Mouse (Mus musculus) neural tube, embryonic 11.5 days (tissue): ENCODE measurements around the gene Tmem266. TPM values are rescaled to one million over a fixed set of nuclear protein-coding genes. Genes with fewer than 3 reads are reported as not detected.

Source experiments
- ATAC-seq: fragments of 200-750 bp; cut with Nextera tagmentation; 2 replicates; pipeline ENCODE4 v1.8.0; 2017; ENCODE audit warnings: moderate number of reproducible peaks, mild to moderate bottlenecking, moderate TSS enrichment, moderate library complexity; ENCODE audit not compliant: insufficient read depth, low FRiP score, low TSS enrichment
- DNase-seq: peaks from one replicate; pipeline ENCODE4 v3.0.0-alpha.2; 2015; ENCODE audit warnings: low spot score
- H3K27ac ChIP-seq: fragments of 300-500 bp; sonication (generic); 2 replicates; pipeline ENCODE4 v1.5.1; 2014; ENCODE audit warnings: low read depth, mild to moderate bottlenecking, low read length
- H3K27me3 ChIP-seq: fragments of 300-500 bp; sonication (generic); 2 replicates; pipeline ENCODE4 v1.6.1; 2014; ENCODE audit warnings: mild to moderate bottlenecking, low read length, mixed read lengths; ENCODE audit not compliant: control insufficient read depth, insufficient read depth
- H3K36me3 ChIP-seq: fragments of 300-500 bp; sonication (generic); 2 replicates; pipeline ENCODE4 v1.6.1; 2014; ENCODE audit warnings: mild to moderate bottlenecking, low read length, moderate library complexity, mixed read lengths; ENCODE audit not compliant: control insufficient read depth, insufficient read depth
- H3K4me1 ChIP-seq: fragments of 300-500 bp; sonication (generic); 2 replicates; pipeline ENCODE4 v1.6.1; 2014; ENCODE audit warnings: low read length, mixed read lengths; ENCODE audit not compliant: control insufficient read depth, insufficient read depth
- H3K4me2 ChIP-seq: fragments of 300-500 bp; sonication (generic); 2 replicates; pipeline ENCODE4 v1.6.1; 2014; ENCODE audit warnings: low read depth, mild to moderate bottlenecking, moderate library complexity
- H3K4me3 ChIP-seq: fragments of 300-500 bp; sonication (generic); 2 replicates; pipeline ENCODE4 v1.5.1; 2014; ENCODE audit warnings: low read depth, low read length
- H3K9ac ChIP-seq: fragments of 300-500 bp; sonication (generic); 2 replicates; pipeline ENCODE4 v1.6.1; 2014; ENCODE audit warnings: mild to moderate bottlenecking, low read length
- H3K9me3 ChIP-seq: fragments of 300-500 bp; sonication (generic); 2 replicates; pipeline ENCODE4 v1.6.1; 2016; ENCODE audit warnings: low read length; ENCODE audit not compliant: control insufficient read depth
- WGBS: fragments of 180-500 bp; shearing (Covaris S2); extraction: QIAGEN DNeasy Blood & Tissue Kit; methylation state at CpG from one replicate; pipeline ENCODE4 v1.1.7; 2014; 5-methylcytosine and 5-hydroxymethylcytosine counted together
- polyA plus RNA-seq: library from polyadenylated mRNA; unstranded; fragments of >200 nt; fragmentation: Nextera tagmentation; extraction: Ambion mirVana; gene quantifications from 2 replicates; pipeline ENCODE4 v1.2.1, GENCODE M21; 2014

Gene Tmem266
- polyA plus RNA-seq, 1 experiment from 2014 or later = 0.62 TPM

- no peak overlapping the region for H3K4me2 ChIP-seq
- no peaks in the 10 kb centered on the region for H3K27me3 ChIP-seq
- ATAC-seq (no peak), DNase-seq (no peak)
- H3K9ac ChIP-seq = no peak overlapping the region
- no peaks in the 10 kb centered on the region for H3K4me1 ChIP-seq
- WGBS = 74% methylated on average over 2 of the region's 2 CpGs
- H3K36me3 ChIP-seq = no peaks in the 10 kb centered on the region
- no peak overlapping the region for H3K27ac ChIP-seq
- no peaks in the 10 kb centered on the region for H3K9me3 ChIP-seq
- no peak overlapping the region for H3K4me3 ChIP-seq
Observed at GRCm38 (mm10) chr9:55307066-55307465, 19.6 kb upstream of the Tmem266 start.

DNA sequence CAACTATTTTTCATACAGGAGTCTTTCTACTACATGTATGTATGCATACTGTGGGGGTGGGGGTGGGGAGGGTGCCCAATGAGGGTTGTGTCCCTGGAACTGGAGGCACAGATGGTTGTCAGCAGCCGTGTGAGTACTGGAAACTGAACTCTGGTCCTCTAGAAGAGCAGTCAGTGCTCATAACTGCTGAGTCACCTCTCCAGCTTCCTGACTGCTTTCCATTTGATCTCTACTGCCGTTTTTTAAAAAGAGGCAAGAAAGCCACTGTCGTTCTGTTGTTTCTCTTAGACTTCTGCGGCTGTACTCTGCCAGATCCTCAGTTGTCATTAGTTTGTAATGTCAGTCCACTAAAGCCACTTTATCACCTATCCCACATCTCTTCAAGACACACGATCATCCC lies 19.2 kb upstream of the Tmem266 start:
- WGBS = 79% methylated on average over 5 of the region's 5 CpGs
- Histone ChIP-seq H3K9ac (no peak overlapping the region), H3K9me3 (no peaks in the 10 kb centered on the region), H3K4me2 (no peak overlapping the region), H3K27me3 (no peaks in the 10 kb centered on the region), H3K36me3 (no peaks in the 10 kb centered on the region), H3K4me3 (no peak overlapping the region), H3K27ac (no peak overlapping the region), H3K4me1 (no peaks in the 10 kb centered on the region)
- DNase-seq (no peak), ATAC-seq (no peak)

DNA sequence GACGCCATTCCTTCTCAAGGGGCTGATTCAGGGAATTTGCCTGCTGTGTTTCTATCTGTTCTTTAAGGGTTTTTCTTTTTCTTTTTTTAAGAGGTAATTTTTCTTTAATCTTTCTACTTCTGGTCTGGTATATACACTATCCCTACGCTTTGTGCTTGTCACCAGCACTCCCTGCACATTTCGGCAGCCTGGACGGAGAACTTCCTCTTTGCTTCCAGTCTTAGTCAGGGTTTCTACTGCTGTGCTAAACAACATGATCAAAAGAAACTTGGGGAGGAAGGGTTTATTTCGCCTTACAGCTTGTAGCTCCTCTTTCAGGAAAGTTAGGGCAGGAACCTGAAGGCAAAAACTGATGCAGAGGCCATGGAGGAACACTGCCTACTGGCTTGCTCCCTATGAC lies 18.3 kb upstream of the Tmem266 start:
- DNase-seq = no peak
- H3K27ac ChIP-seq = no peak overlapping the region
- no peaks in the 10 kb centered on the region for H3K4me1 ChIP-seq
- H3K36me3 ChIP-seq = no peaks in the 10 kb centered on the region
- no peak overlapping the region for H3K9ac ChIP-seq
- WGBS = 80% methylated on average over 5 of the region's 5 CpGs
- no peak for ATAC-seq
- no peak overlapping the region for H3K4me3 ChIP-seq
- no peaks in the 10 kb centered on the region for H3K9me3 ChIP-seq
- H3K27me3 ChIP-seq = no peaks in the 10 kb centered on the region
- H3K4me2 ChIP-seq = no peak overlapping the region

DNA sequence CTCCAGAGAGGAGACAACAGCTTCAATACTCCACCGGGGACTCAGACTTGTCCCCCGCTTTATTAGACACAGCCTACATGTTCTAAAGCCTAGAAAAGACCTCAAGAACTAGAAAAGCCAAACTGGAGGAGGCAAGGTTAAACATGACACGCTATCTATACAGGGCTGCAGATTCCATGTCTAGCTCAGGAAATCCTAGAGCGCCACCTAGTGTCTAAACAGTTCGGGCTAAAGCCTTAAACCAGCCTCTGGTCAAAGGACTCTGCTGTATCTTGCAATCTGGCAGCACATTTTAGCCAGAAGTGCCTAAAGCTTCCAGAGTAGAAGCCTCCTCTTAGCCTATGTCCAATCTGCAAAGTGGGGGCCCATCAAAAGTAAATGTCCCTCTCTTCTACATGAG lies 15.2 kb upstream of the Tmem266 start:
- no peak overlapping the region for H3K9ac ChIP-seq
- H3K27me3 ChIP-seq = no peaks in the 10 kb centered on the region
- no peak overlapping the region for H3K4me3 ChIP-seq
- no peak for ATAC-seq
- H3K36me3 ChIP-seq = no peaks in the 10 kb centered on the region
- no peak overlapping the region for H3K27ac ChIP-seq
- no peaks in the 10 kb centered on the region for H3K4me1 ChIP-seq
- H3K9me3 ChIP-seq = no peaks in the 10 kb centered on the region
- H3K4me2 ChIP-seq = no peak overlapping the region
- 8% methylated on average over 5 of the region's 5 CpGs for WGBS
- DNase-seq = peak; percentile 77

DNA sequence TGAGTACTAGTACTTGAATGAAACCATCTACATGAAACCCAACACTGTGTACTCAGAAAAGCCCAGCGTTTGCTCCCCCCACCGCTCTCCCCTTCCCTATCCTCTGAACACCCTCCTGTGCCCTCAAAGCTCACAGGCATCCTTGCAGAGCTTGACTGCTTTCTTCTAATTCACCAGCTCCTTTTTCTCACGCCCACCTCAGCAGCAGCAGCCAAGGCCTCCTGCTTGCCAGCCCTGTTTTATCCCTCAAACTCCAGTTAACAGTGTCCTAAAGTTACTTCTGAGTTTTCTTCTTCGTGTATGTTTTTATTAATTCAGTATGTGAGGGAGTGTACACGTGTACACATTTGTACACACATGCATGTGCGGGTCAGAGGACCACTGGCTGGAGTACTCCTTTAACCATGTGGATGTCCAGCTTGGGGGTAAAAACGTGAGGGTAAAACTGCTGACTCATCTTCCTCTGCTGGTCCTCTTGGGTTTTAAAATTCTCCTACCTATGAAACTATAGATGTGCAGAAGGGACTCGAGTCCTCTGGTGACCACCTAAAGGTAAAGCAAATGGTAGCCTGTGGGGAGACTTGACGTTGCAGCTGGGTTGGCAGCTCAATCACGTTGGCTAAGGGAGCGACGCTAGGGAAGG lies 13.0 kb upstream of the Tmem266 start:
- no peak overlapping the region for H3K4me2 ChIP-seq
- no peak overlapping the region for H3K4me3 ChIP-seq
- ATAC-seq (no peak), DNase-seq (no peak)
- H3K9ac ChIP-seq = no peak overlapping the region
- no peaks in the 10 kb centered on the region for H3K4me1 ChIP-seq
- no peaks in the 10 kb centered on the region for H3K36me3 ChIP-seq
- H3K27ac ChIP-seq = no peak overlapping the region
- WGBS = 67% methylated on average over 12 of the region's 12 CpGs
- H3K27me3 ChIP-seq = no peaks in the 10 kb centered on the region
- no peaks in the 10 kb centered on the region for H3K9me3 ChIP-seq

- Histone ChIP-seq H3K4me1 (no peaks in the 10 kb centered on the region), H3K9me3 (no peaks in the 10 kb centered on the region), H3K27ac (no peak overlapping the region), H3K9ac (no peak overlapping the region), H3K27me3 (no peaks in the 10 kb centered on the region), H3K4me2 (no peak overlapping the region), H3K4me3 (no peak overlapping the region), H3K36me3 (no peaks in the 10 kb centered on the region)
- ATAC-seq = no peak
- 91% methylated on average over 1 of the region's 1 CpGs for WGBS
- no peak for DNase-seq
Observed at GRCm38 (mm10) chr9:55322641-55323040, 4.1 kb upstream of the Tmem266 start.

DNA sequence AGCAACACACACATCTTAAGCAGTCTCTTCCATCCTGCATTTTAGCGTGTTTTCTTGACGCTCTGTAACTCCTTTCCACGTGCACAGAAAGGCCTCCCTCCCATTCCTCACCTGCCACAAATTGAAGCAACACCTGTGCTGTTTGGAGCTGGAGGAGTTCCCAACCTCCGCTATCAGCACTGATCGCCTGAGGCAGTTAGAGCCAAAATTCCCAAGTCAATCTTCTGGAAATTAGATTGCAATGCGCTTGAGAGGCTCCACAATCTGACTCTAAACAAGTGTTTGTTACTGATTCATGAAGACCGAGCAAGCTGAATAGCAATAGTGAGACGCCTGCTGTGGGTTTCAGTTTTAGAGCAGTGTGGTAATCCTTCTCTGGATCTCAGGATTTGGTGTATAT lies 2.6 kb upstream of the Tmem266 start:
- no peak overlapping the region for H3K4me2 ChIP-seq
- ATAC-seq = no peak
- no peaks in the 10 kb centered on the region for H3K36me3 ChIP-seq
- no peak overlapping the region for H3K9ac ChIP-seq
- H3K4me3 ChIP-seq = no peak overlapping the region
- no peak overlapping the region for H3K27ac ChIP-seq
- H3K9me3 ChIP-seq = no peaks in the 10 kb centered on the region
- H3K27me3 ChIP-seq = 0 out of 2 replicates have a peak, but pooled peaks cover 4% of the 10 kb centered on the region
- 57% methylated on average over 8 of the region's 8 CpGs for WGBS
- DNase-seq = no peak
- H3K4me1 ChIP-seq = no peaks in the 10 kb centered on the region

GRCm38 (mm10) chr9:55324516-55324915 lies 2.2 kb upstream of the Tmem266 start:
- 55% methylated on average over 10 of the region's 10 CpGs for WGBS

DNA sequence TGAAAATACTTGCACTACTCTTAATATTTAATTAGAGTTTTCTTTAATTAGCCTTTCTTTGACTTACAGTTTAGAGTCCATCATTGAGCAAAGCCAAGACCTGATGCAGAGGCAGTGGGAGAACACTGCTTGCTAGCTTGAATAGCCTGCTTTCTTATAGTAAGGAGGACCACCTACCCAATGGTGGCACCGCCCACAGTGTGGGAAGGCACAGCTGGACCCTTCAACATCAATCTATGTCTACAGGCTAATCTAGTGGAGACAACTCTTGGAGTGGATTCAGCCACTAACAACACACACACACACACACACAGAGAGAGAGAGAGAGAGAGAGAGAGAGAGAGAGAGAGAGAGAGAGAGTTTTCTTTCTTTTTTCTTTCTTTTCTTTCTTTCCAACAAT lies 1.7 kb upstream of the Tmem266 start:
- DNase-seq = peak; percentile 62
- no peak overlapping the region for H3K27ac ChIP-seq
- no peak overlapping the region for H3K4me2 ChIP-seq
- H3K27me3 ChIP-seq = 0 out of 2 replicates have a peak, but pooled peaks cover 4% of the 10 kb centered on the region
- no peaks in the 10 kb centered on the region for H3K36me3 ChIP-seq
- H3K9me3 ChIP-seq = no peaks in the 10 kb centered on the region
- no peaks in the 10 kb centered on the region for H3K4me1 ChIP-seq
- peak; percentile 45 for ATAC-seq
- H3K4me3 ChIP-seq = no peak overlapping the region
- 24% methylated on average over 1 of the region's 1 CpGs for WGBS
- no peak overlapping the region for H3K9ac ChIP-seq

More at GRCm38 (mm10) chr9:55324516-55324915, 2.2 kb upstream of the Tmem266 start:
- H3K4me3 ChIP-seq = no peak overlapping the region
- no peak for ATAC-seq
- no peak overlapping the region for H3K27ac ChIP-seq
- H3K4me2 ChIP-seq = no peak overlapping the region
- H3K36me3 ChIP-seq = no peaks in the 10 kb centered on the region
- no peaks in the 10 kb centered on the region for H3K9me3 ChIP-seq
- no peaks in the 10 kb centered on the region for H3K4me1 ChIP-seq
- H3K9ac ChIP-seq = no peak overlapping the region
- H3K27me3 ChIP-seq = 0 out of 2 replicates have a peak, but pooled peaks cover 4% of the 10 kb centered on the region
- DNase-seq = no peak
